Mouse (Mus musculus) liver, embryonic 18 days (tissue): ENCODE results near the gene Klra3. TPM values are rescaled to one million over a fixed set of nuclear protein-coding genes. Genes with fewer than 3 reads are reported as not detected.

Experiments used
- polyA plus RNA-seq: library from polyadenylated mRNA; depleted of rRNA; stranded (reverse); fragments of >200 nt; gene quantifications from 2 replicates; pipeline ENCODE4 v1.2.3, GENCODE M21; 2012; rRNA removed

Klra3 gene
- polyA plus RNA-seq: not detected in 2 replicates

DNA sequence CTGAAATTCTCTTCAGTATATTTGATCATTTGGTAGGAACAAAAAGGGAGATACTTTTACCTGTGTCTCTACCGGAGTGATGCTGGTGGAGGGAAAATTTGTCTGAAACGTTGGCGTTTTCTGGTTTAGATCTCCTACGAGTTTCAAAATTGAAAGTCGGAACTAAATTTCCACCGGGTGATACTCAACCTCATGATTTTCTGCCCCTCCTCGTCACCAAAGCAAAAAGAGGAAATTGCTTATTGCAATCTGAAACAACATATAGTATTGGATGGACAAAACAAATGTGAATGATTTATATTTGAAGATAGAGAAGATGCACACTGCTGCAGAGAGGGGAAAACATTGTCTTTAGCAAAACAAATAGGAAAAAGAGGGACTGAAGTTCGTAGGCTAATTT is at the start of gene Klra3:
Klra3 (minus strand) TSS at position 164 of the 400 bp plus-strand sequence.

DNA sequence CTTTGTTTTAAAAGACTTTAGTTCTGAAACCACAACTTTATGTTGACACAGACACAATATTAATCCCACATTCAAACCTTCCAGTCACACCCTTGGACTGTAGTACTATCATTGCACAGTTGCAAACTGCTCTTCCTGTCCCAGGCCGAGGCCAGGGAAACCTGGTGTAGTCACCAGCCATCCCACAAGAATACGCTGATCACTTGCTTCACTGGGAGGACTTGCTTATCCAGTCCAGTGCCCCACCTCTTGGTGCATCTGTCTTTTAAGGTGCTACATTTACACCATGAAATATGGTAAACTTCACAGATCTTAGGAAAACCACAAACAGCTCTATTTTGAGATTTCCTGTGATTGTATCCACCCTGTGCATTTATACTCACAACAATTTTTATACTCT is 49.4 kb upstream of the Klra3 start, which contains the start of gene Klra1:
Klra1 (minus strand) TSS at position 125 of the 400 bp plus-strand sequence.

DNA sequence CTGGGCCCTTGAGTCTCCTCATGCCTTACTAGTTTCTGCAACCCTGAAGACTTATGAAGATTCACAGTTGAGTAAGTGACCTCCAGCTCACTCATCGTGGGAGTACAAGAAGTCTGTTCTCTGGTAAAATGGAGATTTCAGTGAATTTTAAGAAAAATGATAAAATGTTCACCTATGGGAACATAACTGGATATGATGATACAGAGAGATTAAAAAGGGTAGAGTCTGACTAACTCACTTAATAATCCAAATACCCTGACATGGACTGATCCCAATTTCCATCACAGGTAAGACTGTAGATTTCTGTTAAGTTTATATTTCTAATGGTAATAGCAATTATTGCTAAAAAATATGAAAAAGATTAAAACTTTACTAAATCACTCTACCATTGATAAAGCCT is 55.5 kb downstream of the Klra3 start, which contains the start of gene Klra10:
Klra10 (minus strand) TSS at position 101 of the 400 bp plus-strand sequence.

Other genes starting within 250 kb of the Klra3 start
- gene Klra8, start 207.7 kb downstream of the Klra3 start, polyA plus RNA-seq: not detected in 2 replicates
- gene Klra9, start 144.5 kb downstream of the Klra3 start, polyA plus RNA-seq: not detected in 2 replicates
- gene Klra7, start 104.3 kb downstream of the Klra3 start, polyA plus RNA-seq: not detected in 2 replicates
- not detected in 2 replicates for gene Klra10, start 55.6 kb downstream of the Klra3 start, polyA plus RNA-seq
- gene Klra1, start 49.3 kb upstream of the Klra3 start, polyA plus RNA-seq: 0.02 and 0.07 TPM in 2 replicates